Mouse (Mus musculus) hindbrain, embryonic 16.5 days (tissue): Measurements from ENCODE around the gene Pten. TPM values are rescaled to one million over a fixed set of nuclear protein-coding genes. Genes with fewer than 3 reads are reported as not detected.
A peak's percentile ranks its signal among the peaks of the same experiment; 100 is the strongest.

Experiments
- ATAC-seq: fragments of 200-750 bp; cut with Nextera tagmentation; 2 replicates; pipeline ENCODE4 v1.8.0; 2017; ENCODE audit warnings: moderate TSS enrichment, moderate library complexity
- H3K27ac ChIP-seq: fragments of 300-500 bp; sonication (generic); 2 replicates; pipeline ENCODE4 v1.5.1; 2014; ENCODE audit warnings: low read depth, mild to moderate bottlenecking, control low read depth, low read length, moderate library complexity
- H3K27me3 ChIP-seq: fragments of 300-500 bp; sonication (generic); replicated peaks from 2 replicates; pipeline ENCODE4 v1.6.1; 2014; ENCODE audit warnings: low read length; ENCODE audit not compliant: control insufficient read depth, insufficient read depth
- H3K36me3 ChIP-seq: fragments of 300-500 bp; sonication (generic); 2 replicates; pipeline ENCODE4 v1.6.1; 2014; ENCODE audit warnings: mild to moderate bottlenecking, low read length, moderate library complexity, mixed read lengths; ENCODE audit not compliant: control insufficient read depth, insufficient read depth
- H3K4me1 ChIP-seq: fragments of 300-500 bp; sonication (generic); 2 replicates; pipeline ENCODE4 v1.6.1; 2014; ENCODE audit warnings: low read depth, low read length; ENCODE audit not compliant: control insufficient read depth, insufficient read depth
- H3K4me2 ChIP-seq: fragments of 300-500 bp; sonication (generic); 2 replicates; pipeline ENCODE4 v1.6.1; 2014; ENCODE audit warnings: mild to moderate bottlenecking, low read length, control low read depth, moderate library complexity
- H3K4me3 ChIP-seq: fragments of 300-500 bp; sonication (generic); 2 replicates; pipeline ENCODE4 v1.5.1; 2014; ENCODE audit warnings: mild to moderate bottlenecking, low read length, control low read depth, moderate library complexity
- H3K9ac ChIP-seq: fragments of 300-500 bp; sonication (generic); 2 replicates; pipeline ENCODE4 v1.6.1; 2014; ENCODE audit warnings: low read depth, mild to moderate bottlenecking, control low read depth, low read length, moderate library complexity
- H3K9me3 ChIP-seq: fragments of 300-500 bp; sonication (generic); 2 replicates; pipeline ENCODE4 v1.6.1; 2014; ENCODE audit warnings: mild to moderate bottlenecking, low read length, moderate library complexity; ENCODE audit not compliant: control insufficient read depth
- WGBS: fragments of 180-500 bp; shearing (Covaris S2); extraction: QIAGEN DNeasy Blood & Tissue Kit; methylation state at CpG from one replicate; pipeline ENCODE4 v1.1.7; 2014; 5-methylcytosine and 5-hydroxymethylcytosine counted together
- polyA plus RNA-seq: library from polyadenylated mRNA; unstranded; fragments of >200 nt; fragmentation: Nextera tagmentation; extraction: Ambion mirVana; gene quantifications from 2 replicates; pipeline ENCODE4 v1.2.1, GENCODE M21; 2015

The Pten gene
- polyA plus RNA-seq, 1 experiment from 2014 or later = 10.8 TPM

- no peaks in the 10 kb centered on the region for H3K4me1 ChIP-seq
- no peaks in the 10 kb centered on the region for H3K9me3 ChIP-seq
- H3K27me3 ChIP-seq = no peaks in the 10 kb centered on the region
- H3K4me2 ChIP-seq = no peak overlapping the region
- no peak for ATAC-seq
- H3K4me3 ChIP-seq = no peak overlapping the region
- H3K36me3 ChIP-seq = no peaks in the 10 kb centered on the region
- H3K9ac ChIP-seq = no peak overlapping the region
- H3K27ac ChIP-seq = no peak overlapping the region
- 84% methylated on average over 4 of the region's 4 CpGs for WGBS
Measured at GRCm38 (mm10) chr19:32826616-32827015, 69.3 kb downstream of the Pten start.

- WGBS = 92% methylated on average over 2 of the region's 2 CpGs
- no peak overlapping the region for H3K4me2 ChIP-seq
- H3K27me3 ChIP-seq = no peaks in the 10 kb centered on the region
- ATAC-seq = no peak
- no peaks in the 10 kb centered on the region for H3K9me3 ChIP-seq
- no peaks in the 10 kb centered on the region for H3K4me1 ChIP-seq
- no peak overlapping the region for H3K4me3 ChIP-seq
- H3K36me3 ChIP-seq = no peaks in the 10 kb centered on the region
- no peak overlapping the region for H3K9ac ChIP-seq
- H3K27ac ChIP-seq = no peak overlapping the region
Measured at GRCm38 (mm10) chr19:32829871-32830270, 72.6 kb downstream of the Pten start.

GRCm38 (mm10) chr19:32831286-32831685, 74.0 kb downstream of the Pten start:
- no peak for ATAC-seq
- Histone ChIP-seq H3K27ac (no peak overlapping the region), H3K9ac (no peak overlapping the region), H3K36me3 (no peaks in the 10 kb centered on the region), H3K4me3 (no peak overlapping the region), H3K4me2 (no peak overlapping the region), H3K9me3 (no peaks in the 10 kb centered on the region), H3K4me1 (no peaks in the 10 kb centered on the region), H3K27me3 (no peaks in the 10 kb centered on the region)
- 93% methylated on average over 4 of the region's 4 CpGs for WGBS

- WGBS = 94% methylated on average over 6 of the region's 6 CpGs
- Histone ChIP-seq H3K9ac (no peak overlapping the region), H3K36me3 (no peaks in the 10 kb centered on the region), H3K4me3 (no peak overlapping the region), H3K27ac (no peak overlapping the region), H3K27me3 (no peaks in the 10 kb centered on the region), H3K4me2 (no peak overlapping the region), H3K4me1 (no peaks in the 10 kb centered on the region), H3K9me3 (no peaks in the 10 kb centered on the region)
- no peak for ATAC-seq
Measured at GRCm38 (mm10) chr19:32840491-32840890, 83.2 kb downstream of the Pten start.

- Histone ChIP-seq H3K36me3 (no peaks in the 10 kb centered on the region), H3K4me1 (no peaks in the 10 kb centered on the region), H3K27me3 (no peaks in the 10 kb centered on the region), H3K4me2 (no peak overlapping the region), H3K4me3 (no peak overlapping the region), H3K9ac (no peak overlapping the region), H3K9me3 (no peaks in the 10 kb centered on the region), H3K27ac (no peak overlapping the region)
- ATAC-seq = no peak
- WGBS = 84% methylated on average over 5 of the region's 5 CpGs
Measured at GRCm38 (mm10) chr19:32844486-32844885, 87.2 kb downstream of the Pten start.

GRCm38 (mm10) chr19:32848041-32848440, 90.7 kb downstream of the Pten start:
- Histone ChIP-seq H3K4me2 (no peak overlapping the region), H3K36me3 (no peaks in the 10 kb centered on the region), H3K4me3 (no peak overlapping the region), H3K27me3 (no peaks in the 10 kb centered on the region), H3K9me3 (no peaks in the 10 kb centered on the region), H3K4me1 (no peaks in the 10 kb centered on the region), H3K9ac (no peak overlapping the region), H3K27ac (no peak overlapping the region)
- ATAC-seq = no peak
- 82% methylated on average over 3 of the region's 3 CpGs for WGBS

GRCm38 (mm10) chr19:32852306-32852705, 95.0 kb downstream of the Pten start:
- Histone ChIP-seq H3K4me3 (no peak overlapping the region), H3K27ac (no peak overlapping the region), H3K4me1 (no peaks in the 10 kb centered on the region), H3K27me3 (no peaks in the 10 kb centered on the region), H3K9me3 (no peaks in the 10 kb centered on the region), H3K36me3 (no peaks in the 10 kb centered on the region), H3K4me2 (no peak overlapping the region), H3K9ac (no peak overlapping the region)
- 76% methylated on average over 3 of the region's 3 CpGs for WGBS
- ATAC-seq = no peak

- H3K27ac ChIP-seq = no peak overlapping the region
- no peaks in the 10 kb centered on the region for H3K9me3 ChIP-seq
- no peak for ATAC-seq
- no peaks in the 10 kb centered on the region for H3K27me3 ChIP-seq
- WGBS = 72% methylated on average over 12 of the region's 12 CpGs
- no peak overlapping the region for H3K4me3 ChIP-seq
- no peaks in the 10 kb centered on the region for H3K36me3 ChIP-seq
- peaks cover 5% of the 10 kb centered on the region for H3K4me1 ChIP-seq
- H3K4me2 ChIP-seq = no peak overlapping the region
- H3K9ac ChIP-seq = no peak overlapping the region
Measured at GRCm38 (mm10) chr19:32861675-32862575, 104.6 kb downstream of the Pten start.

GRCm38 (mm10) chr19:32866765-32867164, 109.5 kb downstream of the Pten start:
- H3K36me3 ChIP-seq = no peaks in the 10 kb centered on the region
- no peak overlapping the region for H3K27ac ChIP-seq
- 11% methylated on average over 13 of the region's 13 CpGs for WGBS
- H3K9me3 ChIP-seq = no peaks in the 10 kb centered on the region
- no peaks in the 10 kb centered on the region for H3K27me3 ChIP-seq
- no peak for ATAC-seq
- peak overlapping the region; percentile 22 for H3K4me3 ChIP-seq
- peaks cover 7% of the 10 kb centered on the region for H3K4me1 ChIP-seq
- H3K4me2 ChIP-seq = peak overlapping the region; percentile 55
- peak overlapping the region; percentile 35; the same call in 1 of the 2 replicates for H3K9ac ChIP-seq
